Mouse (Mus musculus) midbrain, embryonic 15.5 days (tissue): ENCODE results near the gene Ptgs2. TPM values are rescaled to one million over a fixed set of nuclear protein-coding genes. Genes with fewer than 3 reads are reported as not detected.

ENCODE experiments used
- microRNA-seq: library from miRNA; unstranded; fragments of <30 nt; microRNA quantifications from one replicate; pipeline ENCODE4, GENCODE M21; 2016
- polyA plus RNA-seq: library from polyadenylated mRNA; unstranded; fragments of >200 nt; fragmentation: Nextera tagmentation; extraction: Ambion mirVana; gene quantifications from 2 replicates; pipeline ENCODE4 v1.2.1, GENCODE M21; 2015

The Ptgs2 gene
- polyA plus RNA-seq, 1 experiment from 2014 or later: 0.12 TPM

Small RNA genes lying within 50 kb of the gene (microRNA-seq; reads per million reads assigned to microRNA genes)
- not detected for gene Gm44329

Other genes starting within 250 kb of the Ptgs2 start
- gene Pla2g4a, start 138.7 kb upstream of the Ptgs2 start, polyA plus RNA-seq: 0.74 and 0.96 TPM in 2 replicates
- gene Pdc, start 219.4 kb downstream of the Ptgs2 start, polyA plus RNA-seq: not detected in 2 replicates